Mouse (Mus musculus): ENCODE results near the gene Gm28035. TPM values are rescaled to one million over a fixed set of nuclear protein-coding genes. Genes with fewer than 3 reads are reported as not detected.

Gm28035 gene
- polyA plus RNA-seq, 1 experiment from 2014 or later, result 0.10 TPM

GRCm38 (mm10) chr2:30285416-30286181 lies 45.2 kb downstream of the Gm28035 start:
- peak overlapping the region; percentile 85 for H3K9ac ChIP-seq
- peak overlapping the region; percentile 94 for H3K4me2 ChIP-seq
- 15% methylated on average over 38 of the region's 38 CpGs for WGBS
- ATAC-seq (ENCODE audit: insufficient number of reproducible peaks, low FRiP score, low TSS enrichment, low read depth), result peak; percentile 20; the same call in 1 of the 2 replicates
- H3K4me1 ChIP-seq, result peaks cover 23% of the 10 kb centered on the region
- H3K36me3 ChIP-seq, result peaks cover 7% of the 10 kb centered on the region; the same call in 1 of the 2 replicates
- H3K9me3 ChIP-seq, result no peaks in the 10 kb centered on the region
- H3K4me3 ChIP-seq, result peak overlapping the region; percentile 92
- H3K27me3 ChIP-seq, result no peaks in the 10 kb centered on the region
- 0 out of 2 replicates have a peak overlapping the region, but pooled peaks have one; percentile 38 for H3K27ac ChIP-seq

GRCm38 (mm10) chr2:30286192-30287026 lies 46.0 kb downstream of the Gm28035 start, which contains the start of the genes Dolk and Nup188:
Gene Dolk, minus strand, starts transcription at chr2:30286334.
Gene Nup188, plus strand, starts transcription at chr2:30286397.
- under 1% methylated on average over 64 of the region's 68 CpGs for WGBS
- H3K27ac ChIP-seq, result peak within 1 kb of the TSS; percentile 85
- peak within 1 kb of the TSS; percentile 85 for H3K9ac ChIP-seq

GRCm38 (mm10) chr2:30287027-30287373 lies 46.6 kb downstream of the Gm28035 start:
- no peaks in the 10 kb centered on the region for H3K27me3 ChIP-seq
- H3K27ac ChIP-seq, result peak overlapping the region; percentile 85
- H3K9ac ChIP-seq, result peak overlapping the region; percentile 85
- H3K4me2 ChIP-seq, result peak overlapping the region; percentile 94
- under 1% methylated on average over 10 of the region's 10 CpGs for WGBS
- H3K4me3 ChIP-seq, result peak overlapping the region; percentile 92
- no peaks in the 10 kb centered on the region for H3K9me3 ChIP-seq
- H3K36me3 ChIP-seq, result peaks cover 8% of the 10 kb centered on the region; the same call in 1 of the 2 replicates
- ATAC-seq (ENCODE audit: insufficient number of reproducible peaks, low FRiP score, low TSS enrichment, low read depth), result no peak
- H3K4me1 ChIP-seq, result peaks cover 23% of the 10 kb centered on the region

More at GRCm38 (mm10) chr2:30286192-30287026, 46.0 kb downstream of the Gm28035 start, which contains the start of the genes Dolk and Nup188:
- peak within 1 kb of the TSS; percentile 92 for H3K4me3 ChIP-seq
- ATAC-seq (ENCODE audit: insufficient number of reproducible peaks, low FRiP score, low TSS enrichment, low read depth), result peak; percentile 93
- H3K4me1 ChIP-seq, result peaks cover 23% of the 10 kb centered on the region
- no peaks in the 10 kb centered on the region for H3K27me3 ChIP-seq
- peaks cover 8% of the 10 kb centered on the region; the same call in 1 of the 2 replicates for H3K36me3 ChIP-seq
- peak within 1 kb of the TSS; percentile 94 for H3K4me2 ChIP-seq
- H3K9me3 ChIP-seq, result no peaks in the 10 kb centered on the region

- 78% methylated on average over 3 of the region's 3 CpGs for WGBS
- Histone ChIP-seq H3K4me1 (no peaks in the 10 kb centered on the region), H3K36me3 (peaks cover 66% of the 10 kb centered on the region), H3K4me2 (no peak overlapping the region), H3K27me3 (no peaks in the 10 kb centered on the region), H3K27ac (no peak overlapping the region), H3K4me3 (no peak overlapping the region), H3K9me3 (no peaks in the 10 kb centered on the region), H3K9ac (no peak overlapping the region)
- ATAC-seq (ENCODE audit: insufficient number of reproducible peaks, low FRiP score, low TSS enrichment, low read depth), result no peak
Measured at GRCm38 (mm10) chr2:30299525-30299924, 59.2 kb downstream of the Gm28035 start.

- Histone ChIP-seq H3K9ac (no peak overlapping the region), H3K9me3 (no peaks in the 10 kb centered on the region), H3K27me3 (no peaks in the 10 kb centered on the region), H3K4me2 (no peak overlapping the region), H3K36me3 (peaks cover 70% of the 10 kb centered on the region), H3K4me1 (no peaks in the 10 kb centered on the region), H3K4me3 (no peak overlapping the region), H3K27ac (no peak overlapping the region)
- ATAC-seq (ENCODE audit: insufficient number of reproducible peaks, low FRiP score, low TSS enrichment, low read depth), result no peak
- WGBS, result 91% methylated on average over 5 of the region's 5 CpGs
Measured at GRCm38 (mm10) chr2:30299966-30300365, 59.6 kb downstream of the Gm28035 start.

- Histone ChIP-seq H3K27me3 (no peaks in the 10 kb centered on the region), H3K27ac (no peak overlapping the region), H3K9me3 (no peaks in the 10 kb centered on the region), H3K36me3 (peaks cover 98% of the 10 kb centered on the region), H3K4me2 (no peak overlapping the region), H3K4me3 (no peak overlapping the region), H3K9ac (no peak overlapping the region), H3K4me1 (no peaks in the 10 kb centered on the region)
- ATAC-seq (ENCODE audit: insufficient number of reproducible peaks, low FRiP score, low TSS enrichment, low read depth), result no peak
- WGBS, result 89% methylated on average over 7 of the region's 7 CpGs
Measured at GRCm38 (mm10) chr2:30306087-30306486, 65.7 kb downstream of the Gm28035 start.

GRCm38 (mm10) chr2:30309351-30309750 lies 69.0 kb downstream of the Gm28035 start:
- Histone ChIP-seq H3K4me2 (no peak overlapping the region), H3K9me3 (no peaks in the 10 kb centered on the region), H3K36me3 (peaks cover 95% of the 10 kb centered on the region), H3K4me3 (no peak overlapping the region), H3K4me1 (no peaks in the 10 kb centered on the region), H3K9ac (no peak overlapping the region), H3K27ac (no peak overlapping the region), H3K27me3 (no peaks in the 10 kb centered on the region)
- ATAC-seq (ENCODE audit: insufficient number of reproducible peaks, low FRiP score, low TSS enrichment, low read depth), result no peak
- 92% methylated on average over 3 of the region's 3 CpGs for WGBS

GRCm38 (mm10) chr2:30311481-30311880 lies 71.1 kb downstream of the Gm28035 start:
- H3K4me1 ChIP-seq, result no peaks in the 10 kb centered on the region
- H3K9me3 ChIP-seq, result no peaks in the 10 kb centered on the region
- peaks cover 96% of the 10 kb centered on the region for H3K36me3 ChIP-seq
- H3K27ac ChIP-seq, result no peak overlapping the region
- H3K4me2 ChIP-seq, result no peak overlapping the region
- no peak overlapping the region for H3K4me3 ChIP-seq
- no peak overlapping the region for H3K9ac ChIP-seq
- H3K27me3 ChIP-seq, result no peaks in the 10 kb centered on the region
- 87% methylated on average over 2 of the region's 2 CpGs for WGBS
- no peak for ATAC-seq (ENCODE audit: insufficient number of reproducible peaks, low FRiP score, low TSS enrichment, low read depth)

GRCm38 (mm10) chr2:30316136-30316535 lies 75.8 kb downstream of the Gm28035 start:
- WGBS, result 90% methylated on average over 4 of the region's 4 CpGs
- no peak overlapping the region for H3K9ac ChIP-seq
- no peaks in the 10 kb centered on the region for H3K4me1 ChIP-seq
- no peaks in the 10 kb centered on the region for H3K9me3 ChIP-seq
- H3K36me3 ChIP-seq, result peaks cover 85% of the 10 kb centered on the region
- no peak overlapping the region for H3K27ac ChIP-seq
- H3K4me3 ChIP-seq, result no peak overlapping the region
- H3K27me3 ChIP-seq, result no peaks in the 10 kb centered on the region
- no peak overlapping the region for H3K4me2 ChIP-seq
- no peak for ATAC-seq (ENCODE audit: insufficient number of reproducible peaks, low FRiP score, low TSS enrichment, low read depth)

GRCm38 (mm10) chr2:30316955-30317354 lies 76.6 kb downstream of the Gm28035 start:
- Histone ChIP-seq H3K9me3 (no peaks in the 10 kb centered on the region), H3K4me2 (no peak overlapping the region), H3K4me3 (no peak overlapping the region), H3K4me1 (no peaks in the 10 kb centered on the region), H3K36me3 (peaks cover 86% of the 10 kb centered on the region), H3K9ac (no peak overlapping the region), H3K27ac (no peak overlapping the region), H3K27me3 (no peaks in the 10 kb centered on the region)
- WGBS, result 93% methylated on average over 5 of the region's 5 CpGs
- no peak for ATAC-seq (ENCODE audit: insufficient number of reproducible peaks, low FRiP score, low TSS enrichment, low read depth)

GRCm38 (mm10) chr2:30319260-30319659 lies 78.9 kb downstream of the Gm28035 start:
- no peak overlapping the region for H3K9ac ChIP-seq
- ATAC-seq (ENCODE audit: insufficient number of reproducible peaks, low FRiP score, low TSS enrichment, low read depth), result no peak
- H3K36me3 ChIP-seq, result peaks cover 86% of the 10 kb centered on the region
- no peak overlapping the region for H3K27ac ChIP-seq
- 88% methylated on average over 4 of the region's 4 CpGs for WGBS
- H3K4me1 ChIP-seq, result no peaks in the 10 kb centered on the region
- no peaks in the 10 kb centered on the region for H3K27me3 ChIP-seq
- H3K9me3 ChIP-seq, result no peaks in the 10 kb centered on the region
- no peak overlapping the region for H3K4me2 ChIP-seq
- H3K4me3 ChIP-seq, result no peak overlapping the region

GRCm38 (mm10) chr2:30323111-30323510 lies 82.7 kb downstream of the Gm28035 start:
- H3K27me3 ChIP-seq, result no peaks in the 10 kb centered on the region
- no peaks in the 10 kb centered on the region for H3K9me3 ChIP-seq
- no peak overlapping the region for H3K9ac ChIP-seq
- H3K36me3 ChIP-seq, result peaks cover 87% of the 10 kb centered on the region
- WGBS, result 91% methylated on average over 7 of the region's 7 CpGs
- no peak overlapping the region for H3K4me2 ChIP-seq
- no peak overlapping the region for H3K27ac ChIP-seq
- no peak for ATAC-seq (ENCODE audit: insufficient number of reproducible peaks, low FRiP score, low TSS enrichment, low read depth)
- no peak overlapping the region for H3K4me3 ChIP-seq
- no peaks in the 10 kb centered on the region for H3K4me1 ChIP-seq

Measured in limb, embryonic 15.5 days (tissue).